Mouse (Mus musculus) hindbrain, embryonic 14.5 days (tissue): ENCODE measurements at regions not wholly inside any gene's neighbourhood (a gene's known extent, or its start where the extent isn't known, plus 50 kb on each side); places are given as distances from the start of the nearest gene placed in this dataset.

Experiments used
- ATAC-seq: fragments of 200-750 bp; cut with Nextera tagmentation; 2 replicates; pipeline ENCODE4 v1.8.0; 2017; ENCODE audit warnings: moderate number of reproducible peaks, mild to moderate bottlenecking, moderate TSS enrichment, moderate library complexity; ENCODE audit not compliant: low FRiP score
- DNase-seq: peaks from one replicate; pipeline ENCODE4 v3.0.0-alpha.2; 2015; ENCODE audit warnings: low spot score
- H3K27ac ChIP-seq: fragments of 300-500 bp; sonication (generic); 2 replicates; pipeline ENCODE4 v1.5.1; 2014; ENCODE audit warnings: mild to moderate bottlenecking, moderate library complexity
- H3K27me3 ChIP-seq: fragments of 300-500 bp; sonication (generic); 2 replicates; pipeline ENCODE4 v1.6.1; 2014; ENCODE audit warnings: mild to moderate bottlenecking, low read length, mixed read lengths; ENCODE audit not compliant: control insufficient read depth, insufficient read depth
- H3K36me3 ChIP-seq: fragments of 300-500 bp; sonication (generic); replicated peaks from 2 replicates; pipeline ENCODE4 v1.6.1; 2014; ENCODE audit not compliant: control insufficient read depth, insufficient read depth
- H3K4me1 ChIP-seq: fragments of 300-500 bp; sonication (generic); replicated peaks from 2 replicates; pipeline ENCODE4 v1.6.1; 2014; ENCODE audit warnings: antibody characterized with exemption, low read length, mixed read lengths; ENCODE audit not compliant: control insufficient read depth, insufficient read depth
- H3K4me2 ChIP-seq: fragments of 300-500 bp; sonication (generic); replicated peaks from 2 replicates; pipeline ENCODE4 v1.6.1; 2014; ENCODE audit warnings: mild to moderate bottlenecking, moderate library complexity
- H3K4me3 ChIP-seq: fragments of 300-500 bp; sonication (generic); replicated peaks from 2 replicates; pipeline ENCODE4 v1.5.1; 2014; ENCODE audit warnings: mild to moderate bottlenecking, low read length
- H3K9ac ChIP-seq: fragments of 300-500 bp; sonication (generic); 2 replicates; pipeline ENCODE4 v1.6.1; 2014
- H3K9me3 ChIP-seq: fragments of 300-500 bp; sonication (generic); 2 replicates; pipeline ENCODE4 v1.6.1; 2016; ENCODE audit warnings: low read length; ENCODE audit not compliant: control insufficient read depth
- WGBS: fragments of 180-500 bp; shearing (Covaris S2); extraction: QIAGEN DNeasy Blood & Tissue Kit; methylation state at CpG from one replicate; pipeline ENCODE4 v1.1.7; 2014; 5-methylcytosine and 5-hydroxymethylcytosine counted together

DNA sequence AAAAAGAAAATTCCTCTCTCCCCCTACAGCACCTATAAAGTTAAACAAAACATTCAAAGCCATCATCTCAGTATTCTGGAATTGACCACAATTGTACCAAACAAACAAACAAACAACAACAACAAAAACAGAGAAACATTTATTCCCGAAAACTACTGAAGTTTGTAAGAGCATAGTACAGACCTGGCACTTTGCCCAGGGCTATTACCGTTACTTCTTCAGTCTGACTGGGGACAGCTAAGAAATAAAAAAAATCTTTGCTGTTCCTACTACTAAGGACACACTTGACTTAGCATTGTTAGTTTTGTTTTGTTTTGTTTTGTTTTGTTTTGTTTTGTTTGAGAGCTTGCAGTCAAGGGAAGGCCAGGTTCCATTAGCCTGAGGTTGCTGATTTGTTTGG, 113.0 kb upstream of the Acvr2a start:
- Histone ChIP-seq H3K4me3 (no peak overlapping the region), H3K9me3 (no peaks in the 10 kb centered on the region), H3K4me1 (no peaks in the 10 kb centered on the region), H3K4me2 (no peak overlapping the region), H3K27me3 (no peaks in the 10 kb centered on the region), H3K9ac (no peak overlapping the region), H3K27ac (no peak overlapping the region), H3K36me3 (no peaks in the 10 kb centered on the region)
- WGBS, result 69% methylated on average over 2 of the region's 2 CpGs
- ATAC-seq, result no peak
- DNase-seq, result no peak

DNA sequence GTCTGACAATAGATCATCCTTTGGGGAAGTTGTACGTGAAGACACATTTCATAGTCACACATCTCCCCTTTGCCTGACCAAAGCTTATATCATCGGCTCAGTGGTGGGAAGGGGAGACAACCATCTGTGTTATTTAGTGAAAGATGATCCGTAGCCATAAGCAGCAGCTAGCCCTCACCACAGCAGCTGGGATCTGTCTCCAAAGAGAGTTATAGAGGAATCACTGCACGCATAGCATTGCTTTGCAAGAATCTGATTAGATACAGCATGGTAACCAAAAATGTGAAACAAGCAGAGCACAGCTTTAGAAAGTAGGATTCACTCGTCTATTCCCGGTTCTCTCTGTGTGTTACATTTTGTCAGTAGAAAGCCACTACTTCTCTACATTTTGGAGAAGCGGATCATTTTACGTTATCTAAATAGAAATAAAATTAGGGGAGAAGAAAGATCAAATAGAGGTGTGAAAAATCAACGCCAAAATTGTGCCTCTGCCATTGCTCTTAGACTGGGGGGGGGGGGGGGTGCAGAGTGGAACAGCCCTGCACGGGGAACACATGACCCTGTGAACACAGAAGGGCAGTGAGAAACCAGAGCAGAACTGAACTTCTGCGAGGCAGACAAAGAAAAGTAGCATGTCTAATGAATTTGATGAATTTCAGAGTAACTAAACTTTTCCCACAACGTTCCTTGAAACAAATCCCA, 108.7 kb upstream of the Acvr2a start:
- H3K27me3 ChIP-seq, result no peaks in the 10 kb centered on the region
- no peak overlapping the region for H3K4me2 ChIP-seq
- H3K9ac ChIP-seq, result no peak overlapping the region
- ATAC-seq (no peak), DNase-seq (no peak)
- H3K4me3 ChIP-seq, result no peak overlapping the region
- H3K36me3 ChIP-seq, result no peaks in the 10 kb centered on the region
- 0 out of 2 replicates have a peak, but pooled peaks cover 4% of the 10 kb centered on the region for H3K4me1 ChIP-seq
- no peak overlapping the region for H3K27ac ChIP-seq
- no peaks in the 10 kb centered on the region for H3K9me3 ChIP-seq
- 59% methylated on average over 12 of the region's 12 CpGs for WGBS

GRCm38 (mm10) chr2:48705805-48706150, 108.1 kb upstream of the Acvr2a start:
- Histone ChIP-seq H3K9ac (no peak overlapping the region), H3K4me3 (no peak overlapping the region), H3K27ac (no peak overlapping the region), H3K36me3 (no peaks in the 10 kb centered on the region), H3K9me3 (no peaks in the 10 kb centered on the region), H3K4me1 (0 out of 2 replicates have a peak, but pooled peaks cover 4% of the 10 kb centered on the region), H3K27me3 (no peaks in the 10 kb centered on the region), H3K4me2 (no peak overlapping the region)
- DNase-seq (no peak), ATAC-seq (no peak)
- WGBS, result 44% methylated on average over 3 of the region's 3 CpGs

- H3K9ac ChIP-seq, result no peak overlapping the region
- DNase-seq, result no peak
- H3K27me3 ChIP-seq, result no peaks in the 10 kb centered on the region
- H3K27ac ChIP-seq, result no peak overlapping the region
- ATAC-seq, result no peak
- no peaks in the 10 kb centered on the region for H3K9me3 ChIP-seq
- H3K4me1 ChIP-seq, result 0 out of 2 replicates have a peak, but pooled peaks cover 4% of the 10 kb centered on the region
- WGBS, result 37% methylated on average over 5 of the region's 5 CpGs
- no peak overlapping the region for H3K4me3 ChIP-seq
- H3K4me2 ChIP-seq, result no peak overlapping the region
- H3K36me3 ChIP-seq, result no peaks in the 10 kb centered on the region
These were observed 107.7 kb upstream of the Acvr2a start for GRCm38 (mm10) chr2:48706188-48706587.

DNA sequence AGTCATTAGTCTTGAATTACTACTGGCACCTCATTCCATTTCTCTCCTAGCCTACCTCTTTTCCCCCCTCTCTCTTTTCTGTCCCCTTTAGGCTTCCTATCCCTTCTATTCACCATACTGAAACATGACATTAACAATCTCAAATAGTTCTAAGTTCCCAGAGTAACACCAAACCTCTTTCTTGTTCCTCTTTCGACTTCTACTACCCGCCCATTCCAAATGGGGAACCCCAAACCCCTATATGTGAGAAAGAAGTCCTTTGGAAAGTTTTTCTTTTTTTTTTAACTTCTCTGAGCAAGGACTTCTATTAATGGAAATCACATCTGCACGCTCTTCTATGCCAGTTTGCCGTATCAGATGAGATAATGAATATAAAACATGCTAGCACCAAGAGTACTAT, 97.7 kb upstream of the Acvr2a start:
- no peak for ATAC-seq
- WGBS, result 90% methylated on average over 4 of the region's 4 CpGs
- H3K4me1 ChIP-seq, result no peaks in the 10 kb centered on the region

GRCm38 (mm10) chr2:48717770-48718169, 96.1 kb upstream of the Acvr2a start:
- no peaks in the 10 kb centered on the region for H3K9me3 ChIP-seq
- ATAC-seq, result no peak
- H3K4me3 ChIP-seq, result no peak overlapping the region
- H3K4me2 ChIP-seq, result no peak overlapping the region
- no peaks in the 10 kb centered on the region for H3K4me1 ChIP-seq
- H3K9ac ChIP-seq, result no peak overlapping the region
- H3K36me3 ChIP-seq, result no peaks in the 10 kb centered on the region
- whole genome bisulfite sequencing, result 95% methylated on average over 1 of the region's 1 CpGs
- no peak for DNase-seq
- H3K27me3 ChIP-seq, result no peaks in the 10 kb centered on the region
- no peak overlapping the region for H3K27ac ChIP-seq

More for the DNA sequence above, 97.7 kb upstream of the Acvr2a start:
- no peaks in the 10 kb centered on the region for H3K27me3 ChIP-seq
- no peaks in the 10 kb centered on the region for H3K9me3 ChIP-seq
- H3K4me2 ChIP-seq, result no peak overlapping the region
- H3K9ac ChIP-seq, result no peak overlapping the region
- no peak overlapping the region for H3K4me3 ChIP-seq
- DNase-seq, result no peak
- H3K27ac ChIP-seq, result no peak overlapping the region
- H3K36me3 ChIP-seq, result no peaks in the 10 kb centered on the region

DNA sequence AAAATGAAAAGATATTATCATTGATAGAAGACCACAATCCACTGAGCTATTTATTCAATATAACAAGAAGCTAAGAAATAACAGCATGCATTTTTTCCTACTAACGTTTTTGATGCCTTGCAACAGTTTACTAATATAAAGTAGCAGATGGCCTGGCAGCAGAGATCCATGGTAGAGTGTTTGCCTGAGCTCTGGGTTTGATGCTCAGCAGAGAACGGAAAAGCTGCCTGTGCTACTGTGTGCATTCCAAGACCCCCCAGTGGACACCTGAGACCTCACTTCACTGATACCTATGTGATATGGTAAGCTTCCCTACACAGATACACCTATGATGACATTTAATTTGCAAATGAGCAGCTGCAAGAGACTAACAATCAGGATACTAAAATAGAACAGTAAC, 95.6 kb upstream of the Acvr2a start:
- no peak overlapping the region for H3K4me3 ChIP-seq
- H3K4me1 ChIP-seq, result no peaks in the 10 kb centered on the region
- H3K36me3 ChIP-seq, result no peaks in the 10 kb centered on the region
- ATAC-seq (no peak), DNase-seq (no peak)
- WGBS, result 81% methylated on average over 2 of the region's 2 CpGs
- no peak overlapping the region for H3K4me2 ChIP-seq
- no peak overlapping the region for H3K27ac ChIP-seq
- no peak overlapping the region for H3K9ac ChIP-seq
- no peaks in the 10 kb centered on the region for H3K27me3 ChIP-seq
- H3K9me3 ChIP-seq, result no peaks in the 10 kb centered on the region

DNA sequence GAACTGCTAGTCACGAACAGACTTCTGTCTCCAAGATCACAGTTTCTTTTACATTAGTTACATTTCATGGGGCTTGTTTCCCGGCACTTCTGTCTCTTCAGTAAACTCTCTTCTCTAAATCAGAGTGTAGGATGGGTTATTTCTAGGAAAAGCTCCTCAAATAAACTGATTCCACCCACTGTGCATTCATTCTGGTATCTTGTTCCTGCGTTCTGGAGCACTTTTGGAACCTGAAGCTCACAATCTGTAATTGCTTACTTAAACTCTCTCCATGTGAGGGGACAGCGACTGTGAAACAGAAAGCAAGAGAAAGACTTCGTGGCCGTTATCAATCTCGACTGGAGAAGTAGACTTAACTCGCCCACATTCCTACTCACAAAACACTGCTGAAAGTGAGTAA, 83.1 kb upstream of the Acvr2a start:
- WGBS, result 79% methylated on average over 8 of the region's 8 CpGs
- ATAC-seq (no peak), DNase-seq (no peak)
- Histone ChIP-seq H3K27me3 (no peaks in the 10 kb centered on the region), H3K9me3 (no peaks in the 10 kb centered on the region), H3K4me1 (no peaks in the 10 kb centered on the region), H3K4me3 (no peak overlapping the region), H3K36me3 (no peaks in the 10 kb centered on the region), H3K9ac (no peak overlapping the region), H3K27ac (no peak overlapping the region), H3K4me2 (no peak overlapping the region)

DNA sequence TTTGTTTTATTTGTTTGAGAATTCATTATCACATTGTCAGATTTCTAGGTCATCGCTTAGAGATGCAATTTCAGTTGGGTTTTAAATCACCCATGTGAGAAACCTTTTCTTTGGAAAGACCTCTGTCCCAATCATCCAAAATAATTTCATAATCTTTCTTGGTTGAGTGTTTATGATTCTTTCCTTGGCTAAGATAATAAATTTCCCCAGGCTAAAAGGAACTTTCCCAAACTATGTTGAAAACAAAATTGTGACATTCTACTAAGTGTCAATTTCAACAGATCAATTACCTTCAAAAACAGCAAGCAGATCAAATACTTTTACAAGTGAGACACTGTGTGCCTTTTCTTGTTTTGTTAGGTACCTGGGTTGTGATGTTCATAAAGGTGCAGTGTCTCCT, 80.0 kb upstream of the Acvr2a start:
- no peak for DNase-seq
- Histone ChIP-seq H3K36me3 (no peaks in the 10 kb centered on the region), H3K9ac (no peak overlapping the region), H3K27ac (no peak overlapping the region), H3K4me3 (no peak overlapping the region), H3K27me3 (no peaks in the 10 kb centered on the region), H3K9me3 (no peaks in the 10 kb centered on the region), H3K4me1 (no peaks in the 10 kb centered on the region), H3K4me2 (no peak overlapping the region)
- ATAC-seq, result no peak
- WGBS, result 92% methylated on average over 1 of the region's 1 CpGs

DNA sequence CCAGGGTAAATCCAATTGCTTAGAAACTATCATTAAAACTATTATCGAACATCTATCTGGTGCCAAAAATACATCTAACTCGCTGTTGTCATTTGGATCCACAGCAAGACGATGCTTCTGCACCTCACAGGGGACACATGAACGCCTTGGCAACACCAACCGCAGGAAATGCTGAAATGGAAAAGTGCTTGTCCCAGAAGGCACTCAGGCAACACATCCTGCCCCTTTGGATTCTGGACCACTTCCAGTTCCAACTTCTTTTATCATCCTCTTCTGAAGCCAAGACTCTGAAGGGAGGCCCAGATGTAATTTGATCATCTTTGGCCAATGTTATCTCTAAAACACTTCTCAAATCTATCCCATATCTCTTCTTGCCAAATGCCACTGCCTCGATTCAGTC, 79.4 kb upstream of the Acvr2a start:
- no peaks in the 10 kb centered on the region for H3K36me3 ChIP-seq
- no peak overlapping the region for H3K9ac ChIP-seq
- H3K27ac ChIP-seq, result no peak overlapping the region
- H3K4me1 ChIP-seq, result no peaks in the 10 kb centered on the region
- no peaks in the 10 kb centered on the region for H3K27me3 ChIP-seq
- no peaks in the 10 kb centered on the region for H3K9me3 ChIP-seq
- no peak overlapping the region for H3K4me2 ChIP-seq
- WGBS, result 84% methylated on average over 6 of the region's 6 CpGs
- ATAC-seq (no peak), DNase-seq (no peak)
- H3K4me3 ChIP-seq, result no peak overlapping the region
